Mouse (Mus musculus) liver, postnatal 0 days (tissue): Measurements from ENCODE around the gene Snx21.

Experiments used
- CTCF ChIP-seq: sonication (generic); IDR thresholded peaks from 2 replicates; pipeline ENCODE4 v1.5.1; 2016; ENCODE audit warnings: antibody characterized with exemption, low read depth
- EP300 ChIP-seq: IDR thresholded peaks from 2 replicates; pipeline ENCODE4 v1.6.1; 2016; ENCODE audit warnings: antibody characterized with exemption, low read depth, mild to moderate bottlenecking

DNA sequence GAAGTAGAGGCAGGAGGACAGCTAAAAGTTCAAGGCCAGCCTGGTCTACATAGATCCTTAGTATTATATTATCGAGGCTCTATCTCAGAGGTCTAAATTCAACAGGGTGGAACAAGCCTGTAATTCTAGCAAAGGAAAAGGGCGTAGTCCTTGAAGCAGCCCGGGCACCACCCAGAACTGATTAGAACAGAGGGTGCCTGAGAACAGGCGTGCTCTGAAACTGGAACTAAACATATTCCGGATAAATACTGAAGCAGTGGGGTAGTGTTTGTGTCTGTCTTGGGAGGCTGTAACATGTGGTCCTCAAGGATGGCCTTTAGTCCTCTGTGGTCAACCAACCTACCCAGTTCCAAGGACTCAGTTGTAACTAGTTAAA is 11.6 kb upstream of the Snx21 start:
- TF ChIP-seq CTCF (no peak), EP300 (peak; percentile 53)
